In the genomic region with DNA sequence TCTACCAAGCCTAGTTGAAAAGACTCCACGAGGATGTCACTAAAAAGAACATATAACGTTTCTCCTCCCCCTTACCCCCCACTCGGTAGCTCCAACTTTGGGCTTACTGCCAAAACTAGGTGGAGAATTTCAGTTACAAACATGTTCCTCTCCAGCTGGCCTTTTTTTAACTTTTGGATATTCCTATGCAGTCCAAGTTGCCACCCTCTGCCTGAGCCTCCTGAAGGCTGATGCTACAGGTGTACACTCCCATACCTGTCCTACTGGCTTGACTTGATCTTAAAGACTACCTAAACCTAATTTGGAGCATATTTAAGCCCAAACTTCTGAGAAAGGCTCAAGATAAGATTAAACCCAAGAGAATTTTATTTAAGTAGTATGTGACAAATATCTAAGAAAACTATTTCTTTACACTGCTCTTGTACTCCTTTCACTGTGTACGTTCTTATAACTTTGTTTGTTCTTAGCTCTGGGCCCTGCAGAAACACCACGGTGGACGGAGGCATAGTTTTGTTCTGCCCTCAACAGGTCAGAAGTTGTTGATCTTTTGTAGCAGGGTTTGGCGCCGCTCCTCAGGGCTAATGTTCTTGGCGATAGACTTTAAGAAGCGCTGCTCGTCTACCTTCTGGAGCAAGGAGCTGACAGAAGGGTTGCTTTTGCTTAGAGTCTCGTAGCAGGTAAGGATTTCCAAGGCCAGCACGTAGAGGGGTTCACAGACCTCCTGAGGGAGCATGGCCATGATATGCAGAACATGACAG, we compare ENCODE assay signal across 19 mouse cellular contexts. TPM values are rescaled to one million over a fixed set of nuclear protein-coding genes. Genes with fewer than 3 reads are reported as not detected.
DNase-seq lines count a peak whose midpoint lies in the region; ATAC-seq and TF ChIP-seq lines count a peak whose summit lies in the region.
"Had no signal": no experiment of that assay in that cellular context is flagged by ENCODE, and none has a peak within 500 bp of the region (broad histone marks: within the 10 kb centered on the region; RNA-seq: fewer than 3 reads in every experiment).

No protein-coding gene starts in this region.

- H3K27me3 ChIP-seq in embryonic facial prominence, embryonic 15.5 days: no peaks in the 10 kb centered on the region
- H3K27me3 ChIP-seq: embryonic facial prominence, embryonic 12.5 days; forebrain, embryonic 13.5 days; heart, embryonic 13.5 days; hindbrain, embryonic 15.5 days had no signal

- H3K4me2 ChIP-seq in embryonic facial prominence, embryonic 15.5 days (replicated peaks): no peak overlapping the region
- H3K4me2 ChIP-seq: embryonic facial prominence, embryonic 12.5 days; forebrain, embryonic 13.5 days; heart, embryonic 13.5 days; hindbrain, embryonic 15.5 days had no signal

- H3K27ac ChIP-seq in embryonic facial prominence, embryonic 15.5 days (replicated peaks): peak overlapping the region; percentile 51
- H3K27ac ChIP-seq: embryonic facial prominence, embryonic 12.5 days; forebrain, embryonic 13.5 days; heart, adult 2 months; heart, embryonic 13.5 days; hindbrain, embryonic 15.5 days had no signal

- no peaks in the 10 kb centered on the region for H3K4me1 ChIP-seq in lung, adult 2 months (ENCODE audit: control insufficient read depth, insufficient read depth, low read length)
- H3K4me1 ChIP-seq in embryonic facial prominence, embryonic 15.5 days: no peaks in the 10 kb centered on the region
- H3K4me1 ChIP-seq: embryonic facial prominence, embryonic 12.5 days; forebrain, embryonic 13.5 days; hindbrain, embryonic 15.5 days had no signal

- peaks cover 63% of the 10 kb centered on the region for H3K36me3 ChIP-seq in embryonic facial prominence, embryonic 15.5 days

- no peak overlapping the region for H3K9ac ChIP-seq in embryonic facial prominence, embryonic 15.5 days
- H3K9ac ChIP-seq: embryonic facial prominence, embryonic 12.5 days; forebrain, embryonic 13.5 days; forebrain, postnatal 0 days; heart, embryonic 13.5 days; hindbrain, embryonic 15.5 days had no signal

- TF ChIP-seq CTCF in lung, adult 2 months (IDR thresholded peaks at IDR 0.05; ENCODE audit: insufficient read depth, low read length): no peak

- H3K9me3 ChIP-seq in embryonic facial prominence, embryonic 15.5 days (replicated peaks): no peaks in the 10 kb centered on the region
- H3K9me3 ChIP-seq: embryonic facial prominence, embryonic 12.5 days; forebrain, embryonic 13.5 days; heart, embryonic 13.5 days; hindbrain, embryonic 15.5 days had no signal

- no peak for TF ChIP-seq POLR2A in lung, adult 2 months (IDR thresholded peaks at IDR 0.05; ENCODE audit: borderline replicate concordance, extremely low read depth, low read depth, low read length)

- ATAC-seq in embryonic facial prominence, embryonic 15.5 days (ENCODE audit: insufficient number of reproducible peaks, low FRiP score, low TSS enrichment, low read depth): no peak
- ATAC-seq: forebrain, embryonic 13.5 days; forebrain, postnatal 0 days had no signal

- H3K4me3 ChIP-seq in lung, adult 2 months (replicated peaks; ENCODE audit: extremely low read depth, low read depth, low read length): no peak overlapping the region
- no peak overlapping the region for H3K4me3 ChIP-seq in embryonic facial prominence, embryonic 15.5 days (replicated peaks)
- H3K4me3 ChIP-seq: embryonic facial prominence, embryonic 12.5 days; forebrain, embryonic 13.5 days; heart, adult 2 months; heart, embryonic 13.5 days; hindbrain, embryonic 15.5 days had no signal

- peak; percentile 41 to 50 for DNase-seq in lung, adult 18-20 months
- DNase-seq in lung, adult 2 months: no peak
- peak; percentile 37 for DNase-seq in lung, postnatal 36 days
- no peak for DNase-seq in neural tube, embryonic 10.5 days (ENCODE audit: extremely low spot score, low spot score)
- no peak for DNase-seq in right cerebral cortex, adult 2 months (ENCODE audit: low spot score in 2 of 2)
- DNase-seq: adrenal gland, postnatal 25 days; cerebellum, adult 2 months; cerebellum, postnatal 10 days; embryo, embryonic 11 days; forebrain, postnatal 0 days; gastrocnemius, postnatal 14 days; heart, adult 2 months; heart, postnatal 36 days had no signal

- 59% methylated on average over 13 of the region's 13 CpGs for WGBS in lung, adult 2 months
- 70% methylated on average over 13 of the region's 13 CpGs for WGBS in embryonic facial prominence, embryonic 15.5 days

RNA-seq across cellular contexts. Expression of a gene that starts 7.0 kb away (rescaled TPM):
- polyA plus RNA-seq in lung, adult 2 months (2012; rRNA removed): 0.76 TPM in 1 of 2 replicates, not detected in the other
- 1.3 and 2.3 TPM in 2 replicates for polyA plus RNA-seq in embryonic facial prominence, embryonic 15.5 days (2015; fragmentation: Nextera tagmentation; extraction: Ambion mirVana)
- polyA plus RNA-seq: forebrain, embryonic 13.5 days; hindbrain, embryonic 11.5 days had no signal

RNA-seq across cellular contexts. Expression of a gene that starts 7.1 kb away (rescaled TPM):
- polyA plus RNA-seq in lung, adult 2 months (2012; rRNA removed): 5.7 and 6.6 TPM in 2 replicates
- polyA plus RNA-seq in embryonic facial prominence, embryonic 15.5 days (2015; fragmentation: Nextera tagmentation; extraction: Ambion mirVana): 26.3 and 30.1 TPM in 2 replicates

RNA-seq across cellular contexts. Expression of a gene that starts 30.9 kb away (rescaled TPM):
- polyA plus RNA-seq in lung, adult 2 months (2012; rRNA removed): 26.3 and 115 TPM in 2 replicates
- 57.4 and 74.0 TPM in 2 replicates for polyA plus RNA-seq in embryonic facial prominence, embryonic 15.5 days (2015; fragmentation: Nextera tagmentation; extraction: Ambion mirVana)

RNA-seq across cellular contexts. Expression of a gene that starts 31.0 kb away (rescaled TPM):
- 16.3 and 22.2 TPM in 2 replicates for polyA plus RNA-seq in lung, adult 2 months (2012; rRNA removed)
- 40.3 TPM in 2 replicates for polyA plus RNA-seq in embryonic facial prominence, embryonic 15.5 days (2015; fragmentation: Nextera tagmentation; extraction: Ambion mirVana)

RNA-seq across cellular contexts. Expression of a gene that starts 33.1 kb away (rescaled TPM):
- polyA plus RNA-seq in lung, adult 2 months (2012; rRNA removed): 3.3 and 3.6 TPM in 2 replicates
- 23.8 and 24.3 TPM in 2 replicates for polyA plus RNA-seq in embryonic facial prominence, embryonic 15.5 days (2015; fragmentation: Nextera tagmentation; extraction: Ambion mirVana)

Comparison
In these comparisons a context has a peak if more than half of its experiments do, and no peak if none do; other contexts are left out.
1. DNase-seq: peak in lung, adult 18-20 months (2 of 2) and lung, postnatal 36 days (single experiment); none in lung, adult 2 months (single experiment), neural tube, embryonic 10.5 days (single experiment) and right cerebral cortex, adult 2 months (0 of 2).